Mouse (Mus musculus): Measurements from ENCODE around the gene Hist1h1a. TPM values are rescaled to one million over a fixed set of nuclear protein-coding genes. Genes with fewer than 3 reads are reported as not detected.

Hist1h1a gene
- polyA plus RNA-seq, 1 experiment from 2014 or later: 2.9 TPM

GRCm38 (mm10) chr13:23737091-23737490, 26.4 kb upstream of the Hist1h1a start:
- ATAC-seq (ENCODE audit: insufficient read depth, low FRiP score, low read depth): no peak
- no peaks in the 10 kb centered on the region for H3K4me1 ChIP-seq

DNA sequence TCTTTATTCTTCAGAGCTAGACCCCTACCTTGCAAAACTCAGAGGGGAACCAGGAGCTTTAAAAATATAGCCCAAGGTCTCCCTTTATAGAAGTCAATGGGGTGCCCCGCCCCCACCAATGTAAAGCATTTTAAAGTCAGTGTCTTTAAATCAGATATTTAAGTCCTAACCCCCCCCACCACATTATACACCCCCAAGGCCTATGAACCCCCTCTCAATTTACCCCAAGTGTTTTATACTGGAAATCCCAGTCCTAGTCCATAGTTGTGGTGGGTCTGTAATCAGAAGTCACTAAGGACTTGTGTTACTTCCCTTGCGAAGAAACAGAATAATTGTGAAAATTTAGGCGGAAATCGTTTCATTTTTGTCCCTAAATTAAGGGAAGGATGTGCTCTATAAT, 25.4 kb upstream of the Hist1h1a start:
- Histone ChIP-seq H3K4me1 (no peaks in the 10 kb centered on the region), H3K4me3 (replicated peaks) (peak overlapping the region; percentile 64; the same call in 1 of the 2 replicates), H3K27me3 (replicated peaks) (no peaks in the 10 kb centered on the region), H3K9ac (no peak overlapping the region), H3K27ac (peak overlapping the region; percentile 99), H3K9me3 (no peaks in the 10 kb centered on the region), H3K4me2 (peak overlapping the region; percentile 95), H3K36me3 (no peaks in the 10 kb centered on the region)
- no peak for ATAC-seq (ENCODE audit: insufficient read depth, low FRiP score, low read depth)
- 25% methylated on average over 4 of the region's 4 CpGs for WGBS

More at GRCm38 (mm10) chr13:23737091-23737490, 26.4 kb upstream of the Hist1h1a start:
- H3K27me3 ChIP-seq (replicated peaks): no peaks in the 10 kb centered on the region
- H3K9me3 ChIP-seq: no peaks in the 10 kb centered on the region
- H3K9ac ChIP-seq: no peak overlapping the region
- no peak overlapping the region for H3K4me3 ChIP-seq (replicated peaks)
- no peaks in the 10 kb centered on the region for H3K36me3 ChIP-seq
- WGBS: 88% methylated on average over 5 of the region's 5 CpGs
- no peak overlapping the region for H3K4me2 ChIP-seq
- no peak overlapping the region for H3K27ac ChIP-seq

DNA sequence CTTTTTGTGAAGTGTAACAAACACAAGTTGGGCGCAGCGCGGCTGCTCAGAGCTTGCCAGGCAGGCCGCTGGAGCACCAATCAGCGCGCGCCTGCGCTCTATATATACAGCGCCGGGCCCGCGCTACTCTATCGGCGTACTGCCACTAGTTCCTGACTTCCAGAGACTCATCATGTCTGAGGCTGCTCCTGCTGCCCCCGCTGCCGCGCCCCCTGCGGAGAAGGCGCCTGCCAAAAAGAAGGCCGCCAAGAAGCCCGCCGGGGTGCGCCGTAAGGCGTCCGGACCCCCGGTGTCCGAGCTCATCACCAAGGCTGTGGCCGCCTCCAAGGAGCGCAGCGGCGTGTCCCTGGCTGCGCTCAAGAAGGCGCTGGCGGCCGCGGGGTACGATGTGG, 24.8 kb upstream of the Hist1h1a start, which contains the start of gene Hist1h1c:
TSS of gene Hist1h1c (plus strand) at position 132 of the 392 bp plus-strand sequence.
- peak within 1 kb of the TSS; percentile 64 for H3K4me3 ChIP-seq (replicated peaks)
- H3K9me3 ChIP-seq: no peaks in the 10 kb centered on the region
- WGBS: under 1% methylated on average over 38 of the region's 38 CpGs
- H3K27me3 ChIP-seq (replicated peaks): no peaks in the 10 kb centered on the region
- ATAC-seq (ENCODE audit: insufficient read depth, low FRiP score, low read depth): peak; percentile 91
- peak within 1 kb of the TSS; percentile 91 for H3K9ac ChIP-seq
- peak within 1 kb of the TSS; percentile 99 for H3K27ac ChIP-seq
- H3K4me1 ChIP-seq: no peaks in the 10 kb centered on the region
- no peaks in the 10 kb centered on the region for H3K36me3 ChIP-seq
- H3K4me2 ChIP-seq: peak within 1 kb of the TSS; percentile 95

DNA sequence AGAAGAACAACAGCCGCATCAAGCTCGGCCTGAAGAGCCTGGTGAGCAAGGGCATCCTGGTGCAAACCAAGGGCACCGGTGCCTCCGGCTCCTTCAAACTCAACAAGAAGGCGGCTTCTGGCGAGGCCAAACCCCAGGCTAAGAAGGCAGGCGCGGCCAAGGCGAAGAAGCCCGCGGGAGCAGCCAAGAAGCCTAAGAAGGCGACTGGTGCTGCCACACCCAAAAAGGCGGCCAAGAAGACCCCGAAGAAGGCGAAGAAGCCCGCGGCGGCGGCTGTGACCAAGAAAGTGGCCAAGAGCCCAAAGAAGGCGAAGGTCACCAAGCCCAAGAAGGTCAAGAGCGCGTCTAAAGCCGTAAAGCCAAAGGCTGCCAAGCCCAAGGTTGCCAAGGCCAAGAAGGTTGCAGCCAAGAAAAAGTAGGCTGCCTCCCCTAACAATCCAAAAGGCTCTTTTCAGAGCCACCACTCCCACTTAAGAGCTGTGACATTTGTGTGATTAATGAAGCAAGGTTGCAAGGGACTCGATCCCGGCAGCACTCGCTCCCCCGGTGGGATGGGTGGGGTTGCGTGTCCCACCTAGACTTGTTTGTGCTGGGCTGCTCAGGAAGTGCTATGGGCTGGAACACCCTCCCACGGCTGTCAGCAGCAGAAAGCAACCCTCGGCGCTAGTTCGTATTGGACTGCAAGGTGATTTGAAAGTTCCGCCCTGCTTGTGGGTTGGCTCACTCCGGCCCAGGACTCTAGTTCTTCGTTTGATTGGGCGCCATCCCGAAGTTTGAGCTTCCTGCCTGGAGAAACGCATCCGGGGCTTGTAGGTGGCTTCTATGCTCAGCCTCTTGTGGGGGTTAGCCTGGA, 24.2 kb upstream of the Hist1h1a start:
- H3K27me3 ChIP-seq (replicated peaks): no peaks in the 10 kb centered on the region
- H3K4me3 ChIP-seq (replicated peaks): peak overlapping the region; percentile 64
- peak overlapping the region; percentile 95 for H3K4me2 ChIP-seq
- no peaks in the 10 kb centered on the region for H3K9me3 ChIP-seq
- peak; percentile 89 for ATAC-seq (ENCODE audit: insufficient read depth, low FRiP score, low read depth)
- peak overlapping the region; percentile 99 for H3K27ac ChIP-seq
- H3K4me1 ChIP-seq: 0 out of 2 replicates have a peak, but pooled peaks cover 2% of the 10 kb centered on the region
- no peaks in the 10 kb centered on the region for H3K36me3 ChIP-seq
- under 1% methylated on average over 39 of the region's 39 CpGs for WGBS
- H3K9ac ChIP-seq: peak overlapping the region; percentile 91

- peak overlapping the region; percentile 95 for H3K4me2 ChIP-seq
- whole genome bisulfite sequencing: 0% methylated on average over 14 of the region's 14 CpGs
- peak overlapping the region; percentile 99 for H3K27ac ChIP-seq
- no peaks in the 10 kb centered on the region for H3K27me3 ChIP-seq (replicated peaks)
- H3K4me3 ChIP-seq (replicated peaks): peak overlapping the region; percentile 64
- H3K9ac ChIP-seq: peak overlapping the region; percentile 91
- no peak for ATAC-seq (ENCODE audit: insufficient read depth, low FRiP score, low read depth)
- no peaks in the 10 kb centered on the region for H3K36me3 ChIP-seq
- no peaks in the 10 kb centered on the region for H3K9me3 ChIP-seq
- 0 out of 2 replicates have a peak, but pooled peaks cover 2% of the 10 kb centered on the region for H3K4me1 ChIP-seq
Observed at GRCm38 (mm10) chr13:23739922-23740252, 23.6 kb upstream of the Hist1h1a start.

GRCm38 (mm10) chr13:23740256-23740840, 23.1 kb upstream of the Hist1h1a start:
- H3K4me3 ChIP-seq (replicated peaks): peak overlapping the region; percentile 64
- H3K4me1 ChIP-seq: 0 out of 2 replicates have a peak, but pooled peaks cover 2% of the 10 kb centered on the region
- no peaks in the 10 kb centered on the region for H3K9me3 ChIP-seq
- no peaks in the 10 kb centered on the region for H3K36me3 ChIP-seq
- H3K4me2 ChIP-seq: peak overlapping the region; percentile 95
- H3K9ac ChIP-seq: peak overlapping the region; percentile 39; the same call in 1 of the 2 replicates
- no peak for ATAC-seq (ENCODE audit: insufficient read depth, low FRiP score, low read depth)
- H3K27me3 ChIP-seq (replicated peaks): no peaks in the 10 kb centered on the region
- WGBS: 17% methylated on average over 13 of the region's 13 CpGs
- H3K27ac ChIP-seq: peak overlapping the region; percentile 99

GRCm38 (mm10) chr13:23740910-23741309, 22.6 kb upstream of the Hist1h1a start:
- WGBS: 51% methylated on average over 5 of the region's 5 CpGs
- ATAC-seq (ENCODE audit: insufficient read depth, low FRiP score, low read depth): no peak
- Histone ChIP-seq H3K27ac (peak overlapping the region; percentile 99; the same call in 1 of the 2 replicates), H3K9ac (no peak overlapping the region), H3K36me3 (no peaks in the 10 kb centered on the region), H3K27me3 (replicated peaks) (no peaks in the 10 kb centered on the region), H3K4me3 (replicated peaks) (peak overlapping the region; percentile 64; the same call in 1 of the 2 replicates), H3K4me1 (0 out of 2 replicates have a peak, but pooled peaks cover 2% of the 10 kb centered on the region), H3K9me3 (no peaks in the 10 kb centered on the region), H3K4me2 (peak overlapping the region; percentile 95)

DNA sequence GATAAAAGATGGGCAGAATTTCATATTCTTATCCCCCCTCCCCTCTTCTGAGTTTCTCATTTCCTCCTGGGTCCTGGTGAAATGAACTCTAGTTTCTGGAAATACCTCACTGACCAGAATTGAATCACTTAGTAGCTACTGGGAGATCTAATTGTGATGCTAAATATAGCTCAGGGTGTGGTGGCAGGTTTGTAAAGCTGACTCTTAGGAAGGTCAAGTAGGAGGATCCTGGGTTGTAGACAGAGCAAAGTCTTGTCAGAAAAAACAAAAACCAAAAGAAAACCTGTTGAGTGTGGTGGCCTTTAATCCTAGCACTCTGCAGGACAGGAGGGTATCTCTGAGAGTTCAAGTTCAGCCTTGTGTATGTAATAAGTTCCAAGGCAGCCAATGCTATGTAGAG, 21.5 kb upstream of the Hist1h1a start:
- Histone ChIP-seq H3K27ac (no peak overlapping the region), H3K9ac (no peak overlapping the region)
- no peak for ATAC-seq (ENCODE audit: insufficient read depth, low FRiP score, low read depth)

DNA sequence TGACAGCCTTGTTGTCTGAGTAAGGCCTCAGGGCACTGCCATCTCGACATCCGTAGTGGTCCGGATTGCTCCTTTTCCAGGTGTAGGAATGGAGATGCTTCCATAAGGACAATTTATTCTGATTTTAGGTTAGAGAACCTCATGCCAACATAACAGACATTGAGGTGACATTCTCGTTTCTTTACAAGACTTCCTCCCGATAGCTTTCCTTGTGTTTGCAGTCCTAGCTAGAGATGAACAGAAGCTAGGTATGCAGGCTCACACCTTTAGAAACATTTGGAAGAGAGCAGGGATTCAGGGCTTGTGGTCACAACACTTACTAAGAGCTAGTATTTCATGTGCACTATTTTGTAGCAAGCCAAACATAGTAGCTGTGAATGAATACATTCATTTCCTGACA, 20.3 kb upstream of the Hist1h1a start:
- no peak for ATAC-seq (ENCODE audit: insufficient read depth, low FRiP score, low read depth)
- H3K4me2 ChIP-seq: no peak overlapping the region
- H3K4me1 ChIP-seq: peaks cover 9% of the 10 kb centered on the region; the same call in 1 of the 2 replicates
- H3K27me3 ChIP-seq (replicated peaks): no peaks in the 10 kb centered on the region
- no peak overlapping the region for H3K9ac ChIP-seq
- no peak overlapping the region for H3K27ac ChIP-seq
- no peak overlapping the region for H3K4me3 ChIP-seq (replicated peaks)
- 83% methylated on average over 5 of the region's 5 CpGs for WGBS
- no peaks in the 10 kb centered on the region for H3K36me3 ChIP-seq
- H3K9me3 ChIP-seq: no peaks in the 10 kb centered on the region

More for the DNA sequence above, 21.5 kb upstream of the Hist1h1a start:
- no peak overlapping the region for H3K4me3 ChIP-seq (replicated peaks)
- H3K27me3 ChIP-seq (replicated peaks): no peaks in the 10 kb centered on the region
- no peak overlapping the region for H3K4me2 ChIP-seq
- 0 out of 2 replicates have a peak, but pooled peaks cover 3% of the 10 kb centered on the region for H3K4me1 ChIP-seq
- H3K9me3 ChIP-seq: no peaks in the 10 kb centered on the region
- no peaks in the 10 kb centered on the region for H3K36me3 ChIP-seq

DNA sequence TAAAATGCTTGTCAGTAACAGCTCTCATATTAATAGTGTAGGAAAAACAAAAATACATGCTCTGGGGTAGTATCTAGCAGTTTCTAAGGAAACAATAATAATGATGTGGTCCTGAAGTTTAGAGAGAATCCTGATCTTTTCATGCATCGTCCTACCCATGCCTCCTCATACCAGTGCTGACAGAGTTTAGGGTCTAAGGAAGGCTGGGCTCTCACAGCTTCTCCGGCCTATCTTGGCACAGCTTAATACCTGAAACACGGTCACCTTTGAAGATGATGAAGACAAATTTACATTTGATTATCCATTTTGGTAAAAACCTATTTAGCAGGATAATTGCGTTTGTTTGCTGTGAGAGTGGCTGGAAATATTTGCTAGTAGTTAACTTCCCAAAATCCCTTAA, 19.5 kb upstream of the Hist1h1a start:
- peak overlapping the region; percentile 44; the same call in 1 of the 2 replicates for H3K4me3 ChIP-seq (replicated peaks)
- 27% methylated on average over 4 of the region's 4 CpGs for WGBS
- no peak overlapping the region for H3K9ac ChIP-seq
- no peak for ATAC-seq (ENCODE audit: insufficient read depth, low FRiP score, low read depth)
- H3K27ac ChIP-seq: peak overlapping the region; percentile 75
- H3K36me3 ChIP-seq: no peaks in the 10 kb centered on the region
- peak overlapping the region; percentile 62; the same call in 1 of the 2 replicates for H3K4me2 ChIP-seq
- H3K9me3 ChIP-seq: no peaks in the 10 kb centered on the region
- H3K4me1 ChIP-seq: peaks cover 9% of the 10 kb centered on the region; the same call in 1 of the 2 replicates
- no peaks in the 10 kb centered on the region for H3K27me3 ChIP-seq (replicated peaks)

GRCm38 (mm10) chr13:23744421-23745380, 18.8 kb upstream of the Hist1h1a start:
- Histone ChIP-seq H3K9ac (no peak overlapping the region; the same call in 1 of the 2 replicates), H3K4me1 (peaks cover 9% of the 10 kb centered on the region; the same call in 1 of the 2 replicates), H3K4me3 (replicated peaks) (peak overlapping the region; percentile 44), H3K9me3 (no peaks in the 10 kb centered on the region), H3K27me3 (replicated peaks) (no peaks in the 10 kb centered on the region), H3K27ac (peak overlapping the region; percentile 100), H3K4me2 (peak overlapping the region; percentile 62), H3K36me3 (no peaks in the 10 kb centered on the region)
- WGBS: under 1% methylated on average over 15 of the region's 36 CpGs
- no peak for ATAC-seq (ENCODE audit: insufficient read depth, low FRiP score, low read depth)

Measured in stomach, embryonic 15.5 days (tissue).